Mouse (Mus musculus): ENCODE measurements around the gene Msh4.
A peak's percentile ranks its signal among the peaks of the same experiment; 100 is the strongest.

- TF ChIP-seq CTCF (conservative IDR thresholded peaks at IDR 0.05 in 1 of 2, IDR thresholded peaks at IDR 0.05 in 1 of 2; ENCODE audit: low read depth in 2 of 2, low read length in 2 of 2) (no peak), BHLHE40 (IDR thresholded peaks at IDR 0.05; ENCODE audit: low read depth, low read length) (peak; percentile 90), EP300 (IDR thresholded peaks at IDR 0.05; ENCODE audit: low read length) (no peak), POLR2A (IDR thresholded peaks at IDR 0.05; ENCODE audit: low read depth, low read length) (peak; percentile 97)
Observed at GRCm38 (mm10) chr3:153944335-153944990, 38.5 kb upstream of the Msh4 start, which contains the start of gene Acadm.
